Mouse (Mus musculus) CD8-positive naive resting alpha-beta T cell, adult 57 days (primary cell): ENCODE measurements around the gene Galr3. TPM values are rescaled to one million over a fixed set of nuclear protein-coding genes. Genes with fewer than 3 reads are reported as not detected.

Experiments used
- total RNA-seq: library from RNA; stranded (reverse); gene quantifications from one replicate; pipeline ENCODE4 v1.2.4, GENCODE M21; 2023

Galr3 gene
- total RNA-seq, result not detected

DNA sequence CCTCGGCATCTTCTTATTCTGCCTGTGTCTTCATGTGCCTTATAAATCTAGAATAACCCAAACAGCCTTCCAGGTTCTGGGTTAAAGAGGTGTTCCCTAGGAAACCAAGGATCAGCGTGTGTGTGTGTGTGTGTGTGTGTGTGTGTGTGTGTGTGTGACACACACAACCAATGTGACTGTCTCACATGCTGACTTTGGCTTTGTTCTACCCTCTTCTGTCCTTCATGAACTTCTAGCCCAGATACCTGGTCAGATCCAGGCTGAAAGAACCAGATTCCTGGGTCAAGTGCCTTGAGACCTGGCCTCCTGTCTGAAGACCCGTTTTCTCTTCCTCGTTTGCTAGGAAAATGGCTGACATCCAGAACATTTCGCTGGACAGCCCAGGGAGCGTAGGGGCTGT lies at the start of gene Galr3:
TSS of gene Galr3 (plus strand) at position 301 of the 400 bp plus-strand sequence.

DNA sequence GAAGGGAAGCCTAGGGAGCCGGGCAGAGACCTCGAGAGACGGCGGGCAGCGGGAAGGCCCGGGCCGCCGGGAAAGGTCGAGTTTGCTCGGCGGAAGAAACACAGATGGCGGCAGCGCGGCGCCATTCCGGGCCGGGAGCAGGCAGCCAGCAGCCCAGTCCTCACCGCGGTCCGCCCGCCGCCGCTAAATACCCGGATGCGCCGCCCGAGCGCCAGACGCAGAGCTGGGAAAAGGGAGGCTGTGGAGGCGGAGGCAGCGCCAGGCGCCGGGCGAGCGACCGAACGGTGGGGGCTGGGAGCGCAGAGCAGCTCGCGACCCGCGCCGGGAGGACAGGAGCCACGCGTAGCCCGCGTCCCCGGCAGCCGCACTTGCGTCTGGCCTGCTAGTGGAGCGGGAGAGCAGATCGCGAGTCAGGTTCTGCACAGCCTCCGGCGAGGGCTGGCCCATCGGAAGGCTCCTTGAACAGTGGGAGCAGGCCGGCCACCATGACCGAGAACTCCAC lies 13.4 kb upstream of the Galr3 start, which contains the start of gene H1f0:
TSS of gene H1f0 (plus strand) at position 214 of the 502 bp plus-strand sequence.

DNA sequence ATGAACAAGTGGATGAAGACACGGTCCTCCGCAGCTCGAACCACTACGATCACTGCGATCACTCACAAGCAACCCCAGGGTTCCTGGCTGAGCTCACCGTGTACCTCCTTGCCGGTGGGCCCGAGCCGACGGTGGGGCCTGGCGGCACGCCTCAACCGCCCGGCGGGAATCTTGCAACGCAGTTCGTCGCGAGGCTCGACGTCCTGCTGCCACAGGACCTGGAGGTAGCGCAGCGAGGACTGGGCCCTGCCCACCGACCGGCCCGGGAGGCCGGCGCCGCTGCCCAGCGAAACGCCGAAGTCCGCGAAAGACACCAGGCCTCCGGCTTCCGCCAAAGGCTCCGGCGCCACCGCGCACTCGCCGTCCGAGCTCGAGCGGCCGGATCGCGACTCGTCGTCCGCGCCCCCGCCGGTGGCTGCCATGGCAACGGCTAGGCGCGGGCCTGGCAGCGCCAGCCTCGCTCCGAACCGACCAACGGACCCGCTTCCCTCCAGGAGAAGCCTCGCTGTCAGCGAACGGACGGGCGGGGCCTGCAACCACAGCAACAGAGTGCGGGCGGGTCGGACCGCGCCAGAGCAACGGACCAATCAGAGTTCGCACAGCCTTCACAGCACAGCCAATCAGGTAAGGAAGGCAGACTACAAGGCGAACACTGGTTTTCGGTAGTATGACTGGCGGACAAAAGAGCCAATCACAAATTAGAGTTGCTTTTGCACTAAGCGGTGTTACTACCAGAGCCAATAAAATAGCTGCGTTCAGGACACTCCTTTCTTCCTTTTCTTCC lies 20.9 kb downstream of the Galr3 start, which contains the start of gene Ankrd54:
TSS of gene Ankrd54 (minus strand) at position 518 of the 784 bp plus-strand sequence.

DNA sequence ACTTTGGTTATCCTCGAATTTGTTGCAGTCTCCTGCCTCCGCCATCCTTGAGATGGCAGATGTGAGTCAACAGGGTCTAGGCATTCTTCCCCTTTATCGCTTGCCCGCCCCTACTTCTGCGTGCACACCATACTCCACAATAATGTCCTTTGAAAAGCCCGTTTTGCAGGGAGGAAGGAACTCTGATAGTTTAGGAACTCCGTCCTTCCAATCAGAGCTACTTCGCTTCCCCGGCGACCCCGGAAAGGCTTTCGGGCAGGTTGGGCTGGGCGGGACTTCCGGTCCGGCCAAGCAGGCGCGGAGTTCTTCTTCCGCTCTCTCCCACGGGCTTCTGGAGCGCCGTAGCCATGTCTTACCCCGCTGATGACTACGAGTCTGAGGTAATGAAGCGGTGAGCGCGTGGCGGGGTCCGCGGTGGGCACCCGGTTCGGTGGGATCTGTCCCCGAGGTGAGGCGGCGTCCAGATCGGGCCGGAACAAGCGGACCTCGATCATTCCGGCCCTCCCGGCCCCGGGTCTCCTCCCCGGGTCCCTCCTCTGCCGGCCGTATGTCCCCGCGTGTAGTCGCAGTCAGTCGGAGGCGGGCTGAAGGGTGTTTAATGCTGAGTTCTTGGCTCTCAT lies 33.3 kb downstream of the Galr3 start, which contains the start of gene Eif3l:
TSS of gene Eif3l (plus strand) at position 267 of the 620 bp plus-strand sequence.

Other genes starting within 250 kb of the Galr3 start
- 0.21 TPM for gene Card10, start 238.8 kb upstream of the Galr3 start, total RNA-seq
- not detected for gene Cdc42ep1, start 199.3 kb upstream of the Galr3 start, total RNA-seq
- gene Lgals2, start 186.4 kb upstream of the Galr3 start, total RNA-seq, result not detected
- gene Gga1, start 164.7 kb upstream of the Galr3 start, total RNA-seq, result 75.8 TPM
- gene Gm49510, start 142.2 kb upstream of the Galr3 start, total RNA-seq, result 0.92 TPM
- gene Sh3bp1, start 142.1 kb upstream of the Galr3 start, total RNA-seq, result 215 TPM
- 18.3 TPM for gene Pdxp, start 128.0 kb upstream of the Galr3 start, total RNA-seq
- gene Lgals1, start 115.2 kb upstream of the Galr3 start, total RNA-seq, result 79.5 TPM
- 51.0 TPM for gene Nol12, start 107.0 kb upstream of the Galr3 start, total RNA-seq
- 28.5 TPM for gene Triobp, start 94.2 kb upstream of the Galr3 start, total RNA-seq
- gene H1f0, start 13.4 kb upstream of the Galr3 start, total RNA-seq, result 6.0 TPM
- gene Ankrd54, start 21.0 kb downstream of the Galr3 start, total RNA-seq, result 33.9 TPM
- 115 TPM for gene Eif3l, start 33.3 kb downstream of the Galr3 start, total RNA-seq
- gene Micall1, start 67.0 kb downstream of the Galr3 start, total RNA-seq, result 41.8 TPM
- gene Polr2f, start 99.1 kb downstream of the Galr3 start, total RNA-seq, result 40.5 TPM
- gene 1700088E04Rik, start 99.4 kb downstream of the Galr3 start, total RNA-seq, result not detected
- not detected for gene Sox10, start 123.4 kb downstream of the Galr3 start, total RNA-seq
- gene Pick1, start 187.3 kb downstream of the Galr3 start, total RNA-seq, result 24.2 TPM
- gene Gm49486, start 187.5 kb downstream of the Galr3 start, total RNA-seq, result 0.24 TPM
- gene Slc16a8, start 212.9 kb downstream of the Galr3 start, total RNA-seq, result not detected
- gene Baiap2l2, start 243.7 kb downstream of the Galr3 start, total RNA-seq, result 0.24 TPM